Mouse (Mus musculus): Measurements from ENCODE around the gene Chrna3. TPM values are rescaled to one million over a fixed set of nuclear protein-coding genes. Genes with fewer than 3 reads are reported as not detected.
A peak's percentile ranks its signal among the peaks of the same experiment; 100 is the strongest.

The Chrna3 gene
- polyA plus RNA-seq (2015; fragmentation: Nextera tagmentation; extraction: Ambion mirVana), result 0.41 and 0.99 TPM in 2 replicates

DNA sequence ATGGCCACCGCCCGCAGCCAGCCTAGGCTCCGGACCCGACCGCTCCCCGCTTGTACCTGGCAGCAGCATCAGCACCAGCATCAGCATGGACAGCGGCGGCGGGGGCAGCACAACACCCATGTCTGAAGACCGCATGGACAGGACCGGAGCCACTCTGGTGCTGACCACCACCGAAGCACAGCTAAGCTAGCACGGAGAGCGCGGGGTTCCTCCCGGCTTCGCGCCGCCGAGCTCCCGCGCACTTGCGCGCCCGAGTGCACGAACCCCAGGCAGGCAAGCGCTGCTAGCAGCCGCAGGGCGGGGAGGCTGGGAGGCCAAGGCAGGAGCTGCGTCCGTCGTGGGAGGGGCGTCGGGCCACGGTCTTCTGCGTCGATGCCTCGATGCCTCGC lies at the start of gene Chrna3:
Gene Chrna3, minus strand, starts transcription at position 288 of the 389 bp plus-strand sequence.
- Histone ChIP-seq H3K4me2 (ENCODE audit: low read depth, low read length) (peak within 1 kb of the TSS; percentile 41), H3K9me3 (ENCODE audit: control insufficient read depth, low read length) (no peaks in the 10 kb centered on the region), H3K9ac (ENCODE audit: low read length) (no peak within 1 kb of the TSS), H3K27me3 (ENCODE audit: control insufficient read depth, insufficient read depth, low read depth, low read length) (peaks cover 36% of the 10 kb centered on the region), H3K4me3 (ENCODE audit: low read length) (peak within 1 kb of the TSS; percentile 18), H3K36me3 (ENCODE audit: control insufficient read depth, insufficient read depth, low read length) (no peaks in the 10 kb centered on the region), H3K27ac (ENCODE audit: low read length) (no peak within 1 kb of the TSS), H3K4me1 (replicated peaks; ENCODE audit: control insufficient read depth, insufficient read depth, low read length) (peaks cover 6% of the 10 kb centered on the region)
- ATAC-seq (ENCODE audit: low read depth), result 0 out of 2 replicates have a peak, but pooled peaks have one; percentile 45
- WGBS, result 2% methylated on average over 39 of the region's 39 CpGs

DNA sequence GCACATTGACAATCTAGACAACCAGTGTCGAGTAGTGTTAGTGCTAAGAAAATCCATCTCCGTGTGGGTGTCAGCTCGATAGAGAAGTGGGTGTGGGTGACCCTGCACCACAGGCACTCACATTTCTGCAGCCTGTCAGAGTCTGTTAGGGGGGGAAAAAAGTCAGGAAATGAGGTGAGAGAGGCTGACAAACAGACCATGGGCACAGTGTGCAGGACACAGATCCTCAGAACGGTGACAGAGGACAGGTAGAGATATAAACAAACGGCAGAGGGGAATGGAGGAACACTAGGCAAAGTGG lies 41.6 kb upstream of the Chrna3 start:
- no peak for ATAC-seq (ENCODE audit: low read depth)
- H3K9ac ChIP-seq (ENCODE audit: low read length), result no peak overlapping the region
- H3K36me3 ChIP-seq (ENCODE audit: control insufficient read depth, insufficient read depth, low read length), result no peaks in the 10 kb centered on the region
- H3K4me2 ChIP-seq (ENCODE audit: low read depth, low read length), result no peak overlapping the region
- no peak overlapping the region for H3K27ac ChIP-seq (ENCODE audit: low read length)
- H3K9me3 ChIP-seq (ENCODE audit: control insufficient read depth, low read length), result no peaks in the 10 kb centered on the region
- H3K27me3 ChIP-seq (ENCODE audit: control insufficient read depth, insufficient read depth, low read depth, low read length), result no peaks in the 10 kb centered on the region
- H3K4me1 ChIP-seq (replicated peaks; ENCODE audit: control insufficient read depth, insufficient read depth, low read length), result no peaks in the 10 kb centered on the region
- no peak overlapping the region for H3K4me3 ChIP-seq (ENCODE audit: low read length)
- WGBS, result 24% methylated on average over 5 of the region's 5 CpGs

DNA sequence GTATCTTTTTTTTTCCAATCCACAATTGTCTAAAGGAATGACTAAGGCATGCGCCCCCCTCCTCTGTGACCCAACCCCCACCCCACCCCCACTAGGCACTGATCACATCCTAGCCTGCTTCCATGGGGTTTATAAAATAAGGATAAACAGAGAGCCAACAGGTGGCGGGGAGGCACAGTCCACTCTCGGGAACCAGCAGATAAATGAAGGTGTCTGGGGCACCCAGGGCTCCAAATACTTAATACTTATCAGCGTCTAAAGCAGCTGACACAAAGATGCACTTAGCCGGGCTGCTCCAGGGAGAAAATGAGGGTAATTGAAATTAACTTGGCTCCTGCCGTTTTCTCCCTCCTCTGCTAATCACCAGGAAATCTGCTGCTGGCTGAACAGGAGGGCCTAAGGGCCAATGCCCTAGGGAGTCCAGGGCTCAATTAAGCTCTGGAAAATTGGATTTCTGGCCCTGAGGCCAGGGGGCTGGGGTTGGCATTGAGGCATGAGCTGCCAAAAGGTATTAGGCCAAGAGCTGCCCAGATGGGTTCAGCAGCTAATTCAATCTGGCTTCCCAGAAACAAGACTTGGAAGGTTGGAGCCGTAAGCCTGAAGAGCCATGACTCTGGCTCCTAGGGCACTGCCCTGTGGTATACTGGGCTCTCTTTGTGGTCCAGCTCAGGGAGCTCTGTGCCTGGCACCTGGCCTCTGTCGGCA lies 41.0 kb upstream of the Chrna3 start:
- Histone ChIP-seq H3K27me3 (ENCODE audit: control insufficient read depth, insufficient read depth, low read depth, low read length) (no peaks in the 10 kb centered on the region), H3K27ac (ENCODE audit: low read length) (no peak overlapping the region), H3K4me2 (ENCODE audit: low read depth, low read length) (no peak overlapping the region), H3K9me3 (ENCODE audit: control insufficient read depth, low read length) (no peaks in the 10 kb centered on the region), H3K36me3 (ENCODE audit: control insufficient read depth, insufficient read depth, low read length) (no peaks in the 10 kb centered on the region), H3K9ac (ENCODE audit: low read length) (no peak overlapping the region), H3K4me3 (ENCODE audit: low read length) (no peak overlapping the region), H3K4me1 (replicated peaks; ENCODE audit: control insufficient read depth, insufficient read depth, low read length) (no peaks in the 10 kb centered on the region)
- 28% methylated on average over 8 of the region's 8 CpGs for WGBS
- ATAC-seq (ENCODE audit: low read depth), result no peak

DNA sequence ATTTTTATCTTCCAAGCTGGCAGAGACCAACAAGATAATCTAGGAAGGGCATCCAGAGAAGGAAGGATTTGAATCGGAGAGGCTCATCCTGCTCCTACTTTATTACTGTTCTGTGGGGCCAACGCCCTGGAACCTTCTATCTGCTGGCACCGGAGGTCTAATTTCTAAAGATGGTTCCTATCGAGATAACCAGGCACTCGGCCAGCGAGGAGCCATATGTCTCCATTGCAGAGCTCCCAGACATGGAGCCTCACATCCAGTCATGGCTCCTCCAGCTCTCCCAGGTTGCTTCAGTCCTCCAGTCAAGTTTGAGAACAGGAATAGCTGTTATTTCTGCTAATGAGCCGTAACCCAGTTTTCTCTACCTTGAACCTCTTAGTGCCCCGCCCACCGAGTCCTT lies 38.9 kb upstream of the Chrna3 start:
- Histone ChIP-seq H3K4me3 (ENCODE audit: low read length) (no peak overlapping the region), H3K9me3 (ENCODE audit: control insufficient read depth, low read length) (no peaks in the 10 kb centered on the region)
- WGBS, result 75% methylated on average over 9 of the region's 9 CpGs

DNA sequence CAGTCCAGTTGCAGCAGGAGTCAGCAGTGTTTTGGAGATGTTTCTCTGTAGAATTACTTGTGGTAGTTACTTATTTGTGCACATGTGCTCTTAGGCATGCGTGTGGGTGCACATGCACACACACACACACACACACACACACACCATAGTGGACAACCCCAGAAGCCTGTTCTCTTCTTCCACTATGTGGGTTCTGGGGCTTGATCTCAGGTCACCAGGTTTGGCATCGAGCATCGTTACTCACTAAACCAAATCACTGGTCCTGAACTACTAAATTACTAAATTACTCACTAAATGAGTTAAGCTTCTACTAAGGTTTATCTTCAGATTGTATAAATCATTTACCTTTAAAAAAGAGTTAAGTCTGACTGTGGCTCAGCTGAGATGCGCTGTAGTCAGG lies 31.7 kb upstream of the Chrna3 start:
- Histone ChIP-seq H3K36me3 (ENCODE audit: control insufficient read depth, insufficient read depth, low read length) (no peaks in the 10 kb centered on the region), H3K4me1 (replicated peaks; ENCODE audit: control insufficient read depth, insufficient read depth, low read length) (no peaks in the 10 kb centered on the region), H3K27ac (ENCODE audit: low read length) (no peak overlapping the region), H3K4me3 (ENCODE audit: low read length) (no peak overlapping the region), H3K27me3 (ENCODE audit: control insufficient read depth, insufficient read depth, low read depth, low read length) (no peaks in the 10 kb centered on the region), H3K9ac (ENCODE audit: low read length) (no peak overlapping the region), H3K9me3 (ENCODE audit: control insufficient read depth, low read length) (no peaks in the 10 kb centered on the region), H3K4me2 (ENCODE audit: low read depth, low read length) (no peak overlapping the region)
- WGBS, result 89% methylated on average over 4 of the region's 4 CpGs
- no peak for ATAC-seq (ENCODE audit: low read depth)

More for the DNA sequence above, 38.9 kb upstream of the Chrna3 start:
- no peak overlapping the region for H3K4me2 ChIP-seq (ENCODE audit: low read depth, low read length)
- H3K9ac ChIP-seq (ENCODE audit: low read length), result no peak overlapping the region
- ATAC-seq (ENCODE audit: low read depth), result no peak
- no peaks in the 10 kb centered on the region for H3K4me1 ChIP-seq (replicated peaks; ENCODE audit: control insufficient read depth, insufficient read depth, low read length)
- H3K36me3 ChIP-seq (ENCODE audit: control insufficient read depth, insufficient read depth, low read length), result no peaks in the 10 kb centered on the region
- H3K27me3 ChIP-seq (ENCODE audit: control insufficient read depth, insufficient read depth, low read depth, low read length), result no peaks in the 10 kb centered on the region
- H3K27ac ChIP-seq (ENCODE audit: low read length), result no peak overlapping the region

DNA sequence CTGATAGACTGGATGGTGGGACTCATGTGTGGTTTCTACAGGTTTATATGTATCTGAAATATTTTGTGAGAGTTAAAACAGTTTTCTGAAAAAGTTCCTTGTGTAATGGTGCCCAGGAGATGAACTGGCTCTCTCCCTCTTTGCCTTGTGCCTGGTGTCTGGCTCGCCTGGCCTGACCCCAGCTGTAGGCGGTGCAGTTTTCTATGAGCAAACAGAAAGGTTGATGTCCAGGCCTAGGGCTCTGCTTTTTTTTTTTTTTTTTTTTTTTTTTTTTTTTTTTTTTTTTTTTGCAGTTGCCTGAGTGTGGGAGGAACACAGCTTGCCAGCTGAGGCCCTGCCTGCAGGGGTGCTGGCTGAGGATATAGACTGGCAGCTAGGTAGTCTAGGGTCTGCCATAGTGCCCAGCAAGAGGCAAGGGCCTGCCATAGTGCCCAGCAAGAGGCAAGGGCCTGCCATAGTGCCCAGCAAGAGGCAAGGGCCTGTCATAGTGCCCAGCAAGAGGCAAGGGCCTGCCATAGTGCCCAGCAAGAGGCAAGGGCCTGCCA lies 29.1 kb upstream of the Chrna3 start:
- Histone ChIP-seq H3K36me3 (ENCODE audit: control insufficient read depth, insufficient read depth, low read length) (no peaks in the 10 kb centered on the region), H3K9ac (ENCODE audit: low read length) (no peak overlapping the region), H3K27ac (ENCODE audit: low read length) (no peak overlapping the region), H3K9me3 (ENCODE audit: control insufficient read depth, low read length) (no peaks in the 10 kb centered on the region), H3K4me2 (ENCODE audit: low read depth, low read length) (no peak overlapping the region), H3K4me3 (ENCODE audit: low read length) (no peak overlapping the region), H3K4me1 (replicated peaks; ENCODE audit: control insufficient read depth, insufficient read depth, low read length) (no peaks in the 10 kb centered on the region), H3K27me3 (ENCODE audit: control insufficient read depth, insufficient read depth, low read depth, low read length) (no peaks in the 10 kb centered on the region)
- ATAC-seq (ENCODE audit: low read depth), result no peak
- 57% methylated on average over 2 of the region's 2 CpGs for WGBS

DNA sequence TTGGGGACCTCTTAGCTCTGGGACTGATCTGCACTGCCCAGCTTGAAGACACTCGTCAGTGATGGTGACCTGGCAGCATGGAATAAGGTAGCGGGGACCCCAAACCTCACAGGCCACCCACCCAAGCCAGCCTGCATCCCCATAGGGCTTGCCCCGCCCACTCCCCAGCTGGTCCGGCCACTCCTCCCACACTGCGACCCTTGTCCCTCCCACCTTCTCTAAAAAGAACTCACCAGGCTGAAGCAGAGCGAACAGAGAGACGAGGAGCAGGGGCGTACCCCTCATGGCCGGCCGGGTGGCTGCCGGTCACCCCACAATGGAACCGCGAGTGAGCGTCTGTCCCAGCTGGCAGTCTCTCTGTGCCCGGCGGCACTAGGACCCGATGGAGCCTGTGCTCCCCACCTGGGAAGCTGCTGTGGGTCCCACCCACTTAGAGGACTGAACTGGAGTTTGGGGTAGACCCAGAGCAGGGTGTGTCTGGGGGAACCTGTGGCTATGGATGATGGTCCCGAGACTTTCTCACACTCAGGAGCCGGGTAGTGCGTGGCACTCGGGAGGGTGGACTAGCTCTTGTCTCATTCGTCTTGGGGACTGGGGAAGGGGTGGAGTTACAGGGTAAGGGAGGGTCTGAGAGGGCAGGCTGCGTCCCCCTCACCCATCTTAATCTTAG lies 22.0 kb upstream of the Chrna3 start, which contains the start of gene Chrnb4:
Gene Chrnb4, minus strand, starts transcription at position 569 of the 670 bp plus-strand sequence.
- no peaks in the 10 kb centered on the region for H3K9me3 ChIP-seq (ENCODE audit: control insufficient read depth, low read length)
- no peak within 1 kb of the TSS for H3K27ac ChIP-seq (ENCODE audit: low read length)
- 0 out of 2 replicates have a peak, but pooled peaks cover 2% of the 10 kb centered on the region for H3K4me1 ChIP-seq (replicated peaks; ENCODE audit: control insufficient read depth, insufficient read depth, low read length)
- H3K4me3 ChIP-seq (ENCODE audit: low read length), result peak within 1 kb of the TSS; percentile 52
- H3K4me2 ChIP-seq (ENCODE audit: low read depth, low read length), result peak within 1 kb of the TSS; percentile 90
- peak; percentile 61; the same call in 1 of the 2 replicates for ATAC-seq (ENCODE audit: low read depth)
- H3K27me3 ChIP-seq (ENCODE audit: control insufficient read depth, insufficient read depth, low read depth, low read length), result peaks cover 2% of the 10 kb centered on the region; the same call in 1 of the 2 replicates
- no peaks in the 10 kb centered on the region for H3K36me3 ChIP-seq (ENCODE audit: control insufficient read depth, insufficient read depth, low read length)
- peak within 1 kb of the TSS; percentile 43 for H3K9ac ChIP-seq (ENCODE audit: low read length)
- WGBS, result under 1% methylated on average over 23 of the region's 23 CpGs

DNA sequence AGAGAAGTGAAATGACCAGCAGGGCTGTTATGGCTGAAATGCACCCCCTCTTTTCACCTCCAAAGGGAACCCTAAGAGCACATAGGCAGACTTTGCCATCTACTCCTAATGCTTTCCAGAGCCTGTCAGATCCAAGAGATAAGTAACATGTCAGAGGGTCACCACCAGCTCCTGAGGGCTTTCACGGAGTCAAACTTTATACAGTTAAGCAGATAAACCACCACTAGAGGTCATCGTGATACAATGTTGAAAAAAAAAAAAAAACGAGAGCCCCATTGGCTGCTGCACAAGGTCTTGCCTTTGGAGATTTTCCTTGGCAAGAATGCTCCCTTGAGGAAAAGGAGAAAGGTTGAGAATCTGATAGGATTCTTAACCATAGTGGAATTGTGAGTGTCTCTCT lies 20.4 kb upstream of the Chrna3 start:
- Histone ChIP-seq H3K36me3 (ENCODE audit: control insufficient read depth, insufficient read depth, low read length) (no peaks in the 10 kb centered on the region), H3K4me3 (ENCODE audit: low read length) (no peak overlapping the region), H3K4me2 (ENCODE audit: low read depth, low read length) (no peak overlapping the region), H3K9ac (ENCODE audit: low read length) (no peak overlapping the region), H3K9me3 (ENCODE audit: control insufficient read depth, low read length) (no peaks in the 10 kb centered on the region), H3K27me3 (ENCODE audit: control insufficient read depth, insufficient read depth, low read depth, low read length) (peaks cover 2% of the 10 kb centered on the region; the same call in 1 of the 2 replicates), H3K4me1 (replicated peaks; ENCODE audit: control insufficient read depth, insufficient read depth, low read length) (0 out of 2 replicates have a peak, but pooled peaks cover 2% of the 10 kb centered on the region), H3K27ac (ENCODE audit: low read length) (no peak overlapping the region)
- 1% methylated on average over 3 of the region's 3 CpGs for WGBS
- ATAC-seq (ENCODE audit: low read depth), result no peak

DNA sequence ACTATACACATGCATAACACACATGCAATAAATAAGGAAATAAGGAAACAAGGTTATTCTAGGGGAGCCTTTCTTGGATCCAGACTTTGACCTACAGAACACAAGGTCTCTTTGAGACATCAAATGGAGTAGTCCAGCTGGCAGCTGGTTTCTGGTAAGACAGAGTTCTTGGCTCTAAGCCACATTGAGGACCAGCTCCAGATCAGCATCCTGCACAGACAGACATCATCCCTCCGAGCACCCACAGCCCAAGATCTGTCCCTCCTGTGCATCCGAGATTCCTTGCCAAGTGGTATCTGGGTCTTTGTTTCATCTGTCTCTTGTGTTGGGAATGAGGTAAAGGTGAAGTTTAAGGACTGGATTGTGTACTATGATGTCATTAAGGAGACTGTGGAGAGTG lies 18.6 kb upstream of the Chrna3 start:
- WGBS, result 68% methylated on average over 2 of the region's 2 CpGs
- Histone ChIP-seq H3K9ac (ENCODE audit: low read length) (no peak overlapping the region), H3K27ac (ENCODE audit: low read length) (no peak overlapping the region), H3K4me3 (ENCODE audit: low read length) (no peak overlapping the region), H3K4me1 (replicated peaks; ENCODE audit: control insufficient read depth, insufficient read depth, low read length) (0 out of 2 replicates have a peak, but pooled peaks cover 2% of the 10 kb centered on the region), H3K4me2 (ENCODE audit: low read depth, low read length) (no peak overlapping the region), H3K36me3 (ENCODE audit: control insufficient read depth, insufficient read depth, low read length) (no peaks in the 10 kb centered on the region), H3K27me3 (ENCODE audit: control insufficient read depth, insufficient read depth, low read depth, low read length) (peaks cover 2% of the 10 kb centered on the region; the same call in 1 of the 2 replicates), H3K9me3 (ENCODE audit: control insufficient read depth, low read length) (no peaks in the 10 kb centered on the region)
- ATAC-seq (ENCODE audit: low read depth), result no peak

All from lung, embryonic 16.5 days (tissue).